Mouse (Mus musculus) left cerebral cortex, adult 9 months (tissue): ENCODE data around the gene Usp26.
A peak's percentile ranks its signal among the peaks of the same experiment; 100 is the strongest.

Experiments used
- DNase-seq, 2 experiments: peaks; one replicate each; pipeline ENCODE4 v3.0.0; 2022; ENCODE audit warnings: low spot score in 2 of 2

Gene Usp26

DNA sequence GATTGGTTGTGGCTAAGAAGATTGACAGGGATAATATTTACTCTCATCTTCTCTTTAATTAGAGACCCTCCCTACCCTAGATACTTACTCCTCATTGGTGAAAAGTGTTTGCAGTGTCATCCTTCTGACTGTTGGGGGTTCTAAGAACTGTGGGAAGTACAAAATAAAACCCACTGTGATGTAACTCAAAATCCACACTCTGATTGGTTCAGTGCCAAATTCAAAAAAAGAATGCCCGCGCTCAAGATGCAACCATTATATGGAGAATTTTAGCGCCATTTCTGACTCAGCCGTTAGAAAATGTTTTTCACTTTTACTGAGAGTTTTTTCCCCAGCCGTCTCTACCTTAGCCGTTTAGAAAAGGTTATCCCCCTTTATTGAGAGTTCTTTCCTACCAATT lies at the start of gene Usp26:
Gene Usp26 (minus strand): TSS at position 101 of the 400 bp plus-strand sequence.
- no peak for DNase-seq

DNA sequence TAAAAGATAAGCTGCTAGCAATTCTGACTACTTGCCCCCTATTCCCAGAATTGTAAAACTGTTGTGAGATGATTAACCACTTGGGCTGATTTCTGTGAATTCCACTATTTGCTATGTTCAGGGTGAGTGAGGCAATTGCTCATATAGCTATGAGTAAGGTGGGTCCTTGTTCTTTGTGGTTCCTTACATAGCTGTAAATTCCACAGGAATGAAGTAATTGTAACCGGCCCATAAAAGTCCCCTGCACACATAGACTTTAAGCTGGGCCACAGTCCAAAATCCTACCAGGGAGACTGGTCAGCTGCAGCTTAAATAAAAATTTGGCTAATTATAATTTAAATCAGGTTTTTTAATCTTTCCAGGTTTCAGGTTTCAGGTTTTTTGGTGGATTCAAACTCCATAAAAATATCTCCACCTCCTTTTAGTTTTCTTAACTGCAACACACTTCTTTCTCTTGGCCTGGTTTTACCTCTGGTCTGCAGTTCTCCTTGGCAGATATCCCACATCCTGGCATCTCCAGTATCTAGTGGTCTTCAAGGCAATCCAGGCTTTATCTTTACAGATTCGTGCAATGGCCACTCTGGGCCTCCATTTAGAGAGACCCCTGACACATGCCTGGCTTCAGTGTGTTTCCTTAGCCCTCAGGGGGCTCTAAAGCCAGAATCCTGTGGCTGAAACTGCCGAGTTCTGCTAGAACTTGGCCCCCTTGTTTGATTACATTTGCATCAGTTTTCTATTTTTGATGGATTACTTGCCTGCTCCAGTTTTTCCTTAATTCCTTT lies 13.6 kb upstream of the Usp26 start:
- no peak for DNase-seq

DNA sequence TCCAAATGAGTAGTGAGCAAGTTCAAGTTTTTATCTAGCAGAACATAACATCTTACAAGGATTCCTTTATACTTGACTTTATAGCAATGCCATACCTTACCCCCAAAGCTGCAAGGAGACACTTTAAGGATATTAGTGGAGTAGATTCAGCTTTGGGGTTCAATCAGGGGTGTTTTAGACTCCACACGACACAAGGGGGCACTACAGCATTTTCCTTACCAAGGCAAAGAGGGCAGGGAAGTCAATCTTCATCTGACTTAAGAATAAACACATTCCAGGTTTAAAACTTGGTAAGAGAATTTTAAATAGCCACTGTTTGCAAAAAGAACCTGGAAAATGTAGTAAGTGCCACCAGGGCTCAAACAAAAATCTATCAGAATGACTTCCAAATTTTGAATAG lies 33.6 kb downstream of the Usp26 start:
- DNase-seq, result no peak

DNA sequence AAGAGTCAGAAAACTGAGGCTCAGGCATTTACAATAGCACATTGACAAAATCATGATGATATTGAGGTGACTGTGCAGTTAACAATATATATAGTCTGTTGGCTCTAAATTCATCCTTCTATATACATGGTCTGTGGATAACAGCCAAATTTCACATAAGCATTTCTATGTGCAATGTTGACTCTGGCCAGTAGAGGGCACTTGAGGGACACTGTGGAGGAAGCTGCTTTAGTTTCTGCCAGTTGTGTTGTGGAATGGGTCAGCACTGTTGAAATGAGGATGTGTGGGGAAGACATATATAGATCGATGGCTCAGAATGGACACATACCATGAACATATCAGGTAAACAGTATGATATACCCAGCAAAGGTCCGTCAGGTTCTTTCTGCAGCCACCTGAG lies 64.6 kb downstream of the Usp26 start:
- peak in 1 of 2 experiments; percentile 63 for DNase-seq

DNA sequence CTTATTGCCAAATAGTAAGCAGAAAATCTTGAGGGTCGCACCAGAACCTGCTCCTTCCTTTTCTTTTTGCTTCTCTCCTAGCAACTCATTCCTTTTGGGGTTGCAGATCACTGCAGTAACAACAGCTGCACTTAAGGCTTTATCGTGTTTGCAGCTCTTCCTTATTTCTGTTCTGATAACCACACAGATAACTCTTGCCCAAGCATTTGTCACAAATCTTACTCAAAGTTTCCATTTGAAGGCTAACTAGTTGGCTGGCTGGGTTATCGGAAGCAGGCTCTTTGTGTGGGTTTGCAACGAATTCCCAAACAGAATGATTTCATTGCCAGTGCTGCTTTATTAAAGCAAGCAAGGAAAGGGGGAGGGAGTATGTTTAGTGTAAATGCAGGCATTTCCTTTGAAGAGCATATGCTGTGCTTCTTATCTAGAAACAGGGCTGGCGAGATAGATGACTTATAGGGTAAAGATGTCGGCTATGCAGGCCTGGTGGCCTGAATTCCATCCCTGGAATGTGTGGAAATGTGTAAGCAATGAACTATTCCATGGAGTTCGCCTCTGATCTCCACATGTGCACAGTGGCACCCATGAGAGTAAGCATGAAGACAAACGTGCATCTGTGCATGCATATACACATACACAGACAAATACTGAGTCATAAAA lies 86.8 kb downstream of the Usp26 start:
- DNase-seq, result no peak

DNA sequence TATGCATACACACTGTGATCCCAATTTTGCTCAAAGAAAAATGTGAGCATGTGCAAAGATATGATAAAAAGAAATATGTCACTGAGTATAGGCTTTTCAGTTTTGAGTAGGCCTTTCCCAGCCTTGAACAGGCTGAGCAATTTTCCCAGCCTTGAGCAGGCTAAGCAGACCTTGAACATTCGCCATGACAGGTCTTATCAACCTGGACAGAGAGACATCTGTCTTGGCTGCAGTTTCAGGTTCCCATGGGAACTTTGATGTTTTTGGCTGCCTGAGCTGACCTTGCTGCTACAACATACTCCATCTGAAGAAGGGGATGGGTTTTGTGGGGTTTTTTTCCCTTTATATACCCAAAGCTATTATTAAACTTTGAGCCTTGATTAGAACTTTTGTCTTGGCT lies 88.0 kb downstream of the Usp26 start:
- no peak for DNase-seq
